Comparison of ENCODE assay signal across 8 mouse cellular contexts in the genomic region with DNA sequence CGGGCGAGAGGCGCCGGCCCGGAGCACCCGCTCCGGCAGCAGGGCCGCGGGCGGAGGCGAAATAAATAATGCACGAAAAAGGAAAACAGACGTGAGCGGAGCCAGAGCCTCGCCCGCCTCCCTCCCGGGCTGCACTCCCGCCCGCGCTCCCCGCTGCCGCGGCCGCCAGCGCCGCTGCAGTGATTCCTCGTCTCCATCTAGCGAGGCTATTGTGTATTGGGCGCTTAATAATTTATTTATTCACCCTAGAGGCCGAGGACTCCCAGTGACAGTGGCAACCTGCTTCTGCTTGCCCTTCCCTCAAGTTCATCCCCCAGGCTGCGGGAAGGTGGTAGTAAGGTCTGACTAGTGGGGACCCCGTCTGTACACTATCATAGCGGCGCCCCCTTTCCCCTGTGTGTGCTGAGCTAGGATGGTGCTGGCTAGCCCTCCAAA. TPM values are rescaled to one million over a fixed set of nuclear protein-coding genes. Genes with fewer than 3 reads are reported as not detected.
A peak's percentile ranks its signal among the peaks of the same experiment; 100 is the strongest.
DNase-seq lines count a peak whose midpoint lies in the region; ATAC-seq and TF ChIP-seq lines count a peak whose summit lies in the region.

No protein-coding gene starts in this region.

- peaks cover 16% of the 10 kb centered on the region; the same call in 1 of the 2 replicates for H3K27me3 ChIP-seq in embryonic facial prominence, embryonic 14.5 days (replicated peaks; ENCODE audit: control insufficient read depth, insufficient read depth, low read length)
- H3K27me3 ChIP-seq in heart, embryonic 11.5 days (ENCODE audit: control insufficient read depth, insufficient read depth, low read length), result peaks cover 51% of the 10 kb centered on the region
- no peaks in the 10 kb centered on the region for H3K27me3 ChIP-seq in kidney, postnatal 0 days (ENCODE audit: insufficient read depth, low read length)
- 0 out of 2 replicates have a peak, but pooled peaks cover 6% of the 10 kb centered on the region for H3K27me3 ChIP-seq in neural tube, embryonic 11.5 days (ENCODE audit: control insufficient read depth, insufficient read depth, low read length)

- peak overlapping the region; percentile 71 for H3K27ac ChIP-seq in embryonic facial prominence, embryonic 14.5 days (replicated peaks; ENCODE audit: low read depth, low read length)
- peak overlapping the region; percentile 66 for H3K27ac ChIP-seq in heart, embryonic 11.5 days (ENCODE audit: low read depth, low read length)
- peak overlapping the region; percentile 79 for H3K27ac ChIP-seq in kidney, postnatal 0 days
- H3K27ac ChIP-seq in neural tube, embryonic 11.5 days (ENCODE audit: low read depth, low read length), result peak overlapping the region; percentile 75

- DNase-seq in brain, adult 2 months (ENCODE audit: low read depth, low spot score), result peak; percentile 72
- DNase-seq in embryonic facial prominence, embryonic 14.5 days (ENCODE audit: low spot score), result peak; percentile 74
- peak; percentile 84 for DNase-seq in kidney, postnatal 0 days (ENCODE audit: low spot score)
- peak; percentile 27 for DNase-seq in liver
- DNase-seq in neural tube, embryonic 11.5 days (ENCODE audit: low spot score), result peak; percentile 76
- DNase-seq in urinary bladder, postnatal 36 days (ENCODE audit: low spot score in 2 of 2), result peak; percentile 20 to 56

- H3K4me1 ChIP-seq in embryonic facial prominence, embryonic 14.5 days (ENCODE audit: control insufficient read depth, insufficient read depth, low read length), result no peaks in the 10 kb centered on the region; the same call in 1 of the 2 replicates
- peaks cover 6% of the 10 kb centered on the region; the same call in 1 of the 2 replicates for H3K4me1 ChIP-seq in heart, embryonic 11.5 days (ENCODE audit: control insufficient read depth, insufficient read depth, low read length)
- peaks cover 7% of the 10 kb centered on the region; the same call in 1 of the 2 replicates for H3K4me1 ChIP-seq in kidney, postnatal 0 days (replicated peaks; ENCODE audit: insufficient read depth, low read length)
- H3K4me1 ChIP-seq in neural tube, embryonic 11.5 days (ENCODE audit: control insufficient read depth, insufficient read depth, low read length), result peaks cover 5% of the 10 kb centered on the region; the same call in 1 of the 2 replicates

- H3K4me2 ChIP-seq in embryonic facial prominence, embryonic 14.5 days (ENCODE audit: low read depth, low read length), result peak overlapping the region; percentile 94
- H3K4me2 ChIP-seq in heart, embryonic 11.5 days, result peak overlapping the region; percentile 86
- peak overlapping the region; percentile 96 for H3K4me2 ChIP-seq in kidney, postnatal 0 days (ENCODE audit: low read length)
- H3K4me2 ChIP-seq in neural tube, embryonic 11.5 days (ENCODE audit: low read depth), result peak overlapping the region; percentile 90

- no peaks in the 10 kb centered on the region for H3K36me3 ChIP-seq in embryonic facial prominence, embryonic 14.5 days (ENCODE audit: control insufficient read depth, insufficient read depth, low read length)
- no peaks in the 10 kb centered on the region for H3K36me3 ChIP-seq in heart, embryonic 11.5 days (ENCODE audit: control insufficient read depth, insufficient read depth, low read length)
- H3K36me3 ChIP-seq in kidney, postnatal 0 days (ENCODE audit: insufficient read depth, low read length), result no peaks in the 10 kb centered on the region
- no peaks in the 10 kb centered on the region for H3K36me3 ChIP-seq in neural tube, embryonic 11.5 days (ENCODE audit: control insufficient read depth, insufficient read depth, low read length)

- peak; percentile 82 for ATAC-seq in embryonic facial prominence, embryonic 14.5 days (ENCODE audit: low read depth)
- ATAC-seq in heart, embryonic 11.5 days (replicated peaks; ENCODE audit: insufficient number of reproducible peaks, low FRiP score, low TSS enrichment), result peak; percentile 34; the same call in 1 of the 2 replicates
- peak; percentile 74 for ATAC-seq in kidney, postnatal 0 days (replicated peaks; ENCODE audit: low FRiP score, low read depth)
- ATAC-seq in neural tube, embryonic 11.5 days (ENCODE audit: insufficient read depth, low FRiP score, low TSS enrichment), result peak; percentile 72
- no peak for ATAC-seq in monocyte, adult 5-6 weeks (replicated peaks; ENCODE audit: insufficient number of reproducible peaks, low FRiP score, low TSS enrichment, poor library complexity, severe bottlenecking)

- TF ChIP-seq CTCF in kidney, postnatal 0 days (IDR thresholded peaks at IDR 0.05; ENCODE audit: low read depth), result peak; percentile 55

- WGBS in embryonic facial prominence, embryonic 14.5 days, result under 1% methylated on average over 20 of the region's 34 CpGs
- 1% methylated on average over 25 of the region's 34 CpGs for WGBS in heart, embryonic 11.5 days (ENCODE audit: insufficient replicate concordance)
- WGBS in kidney, postnatal 0 days, result 0% methylated on average over 34 of the region's 34 CpGs
- WGBS in neural tube, embryonic 11.5 days, result 0% methylated on average over 34 of the region's 34 CpGs

- H3K9me3 ChIP-seq in embryonic facial prominence, embryonic 14.5 days (ENCODE audit: control insufficient read depth, low read length), result no peaks in the 10 kb centered on the region
- no peaks in the 10 kb centered on the region for H3K9me3 ChIP-seq in heart, embryonic 11.5 days (replicated peaks; ENCODE audit: control insufficient read depth, low read length)
- no peaks in the 10 kb centered on the region for H3K9me3 ChIP-seq in kidney, postnatal 0 days (replicated peaks; ENCODE audit: low read length)
- no peaks in the 10 kb centered on the region for H3K9me3 ChIP-seq in neural tube, embryonic 11.5 days (ENCODE audit: control insufficient read depth, low read length)

- H3K9ac ChIP-seq in embryonic facial prominence, embryonic 14.5 days (ENCODE audit: low read depth, low read length), result peak overlapping the region; percentile 79
- H3K9ac ChIP-seq in heart, embryonic 11.5 days (ENCODE audit: low read depth, low read length), result peak overlapping the region; percentile 78
- peak overlapping the region; percentile 54 for H3K9ac ChIP-seq in kidney, postnatal 0 days (ENCODE audit: low read depth, low read length)
- H3K9ac ChIP-seq in neural tube, embryonic 11.5 days (ENCODE audit: low read length), result peak overlapping the region; percentile 82

- peak overlapping the region; percentile 73 for H3K4me3 ChIP-seq in embryonic facial prominence, embryonic 14.5 days (ENCODE audit: low read depth, low read length)
- peak overlapping the region; percentile 69 for H3K4me3 ChIP-seq in heart, embryonic 11.5 days (ENCODE audit: low read depth, low read length)
- peak overlapping the region; percentile 58 for H3K4me3 ChIP-seq in kidney, postnatal 0 days (replicated peaks; ENCODE audit: low read depth, low read length)
- H3K4me3 ChIP-seq in neural tube, embryonic 11.5 days (ENCODE audit: low read depth, low read length), result peak overlapping the region; percentile 65

RNA-seq across cellular contexts. Expression of gene Prima1, which starts 0.7 kb away (rescaled TPM):
- 0.57 and 1.9 TPM in 2 replicates for polyA plus RNA-seq in embryonic facial prominence, embryonic 14.5 days (2014; fragmentation: Nextera tagmentation; extraction: Ambion mirVana)
- polyA plus RNA-seq in heart, embryonic 11.5 days (2014; fragmentation: Nextera tagmentation; extraction: Ambion mirVana), result 0.19 and 0.41 TPM in 2 replicates
- 0.42 and 0.70 TPM in 2 replicates for polyA plus RNA-seq in kidney, postnatal 0 days (2015; fragmentation: Nextera tagmentation; extraction: Ambion mirVana)
- 1.9 and 2.0 TPM in 2 replicates for polyA plus RNA-seq in neural tube, embryonic 11.5 days (2014; fragmentation: Nextera tagmentation; extraction: Ambion mirVana)
- total RNA-seq in monocyte, adult 5-6 weeks (2017), result not detected in 3 replicates

Comparison
In these comparisons a context has a peak if more than half of its experiments do, and no peak if none do; other contexts are left out.
1. DNase-seq: peak in every context shown above with its lines; median percentile 84 in kidney, postnatal 0 days; 76 in neural tube, embryonic 11.5 days; 74 in embryonic facial prominence, embryonic 14.5 days; 72 in brain, adult 2 months; 38 in urinary bladder, postnatal 36 days; 27 in liver.